Mouse (Mus musculus) CH12.LX (cell line): ENCODE results near the gene Dlk1. TPM values are rescaled to one million over a fixed set of nuclear protein-coding genes. Genes with fewer than 3 reads are reported as not detected.

Experiments used
- DNase-seq: peaks from one replicate; pipeline ENCODE4 v3.0.0-alpha.2; 2013; ENCODE audit errors: extremely low read depth
- H3K27ac ChIP-seq: 2 replicates; pipeline ENCODE4 v1.5.1; 2012; ENCODE audit warnings: low read depth, mild to moderate bottlenecking, control low read depth, moderate library complexity; ENCODE audit not compliant: insufficient read depth
- H3K27me3 ChIP-seq: replicated peaks from 2 replicates; pipeline ENCODE3; 2012; ENCODE audit warnings: inconsistent platforms
- H3K36me3 ChIP-seq, 2 experiments: replicated peaks in 1 of 2; 2 replicates each; pipeline versions ENCODE3 to v1.6.1; 2012; ENCODE audit warnings: inconsistent platforms in 1 of 2, low read length in 1 of 2, mild to moderate bottlenecking in 1 of 2, mixed read lengths in 1 of 2, moderate library complexity in 1 of 2; ENCODE audit not compliant: control insufficient read depth in 1 of 2, insufficient read depth in 1 of 2
- H3K4me1 ChIP-seq, 2 experiments: 2 replicates each; pipeline ENCODE4 v1.6.1; 2012; ENCODE audit warnings: inconsistent platforms in 1 of 2, moderate library complexity in 1 of 2; ENCODE audit not compliant: insufficient read depth in 2 of 2, control insufficient read depth in 1 of 2
- H3K4me2 ChIP-seq: 2 replicates; pipeline ENCODE4 v1.6.1; 2012; ENCODE audit warnings: low read depth, mild to moderate bottlenecking, control low read depth; ENCODE audit not compliant: poor library complexity, insufficient read depth, severe bottlenecking
- H3K4me3 ChIP-seq, 3 experiments: fragments of 150-350 bp in 1 of 3; sonication (generic) in 1 of 3; replicated peaks in 1 of 3; 2 replicates each; pipeline versions ENCODE3 to v1.5.1; 2011 to 2012; ENCODE audit warnings: low read depth in 2 of 3, low read length in 2 of 3, mild to moderate bottlenecking in 2 of 3, moderate library complexity in 2 of 3, control low read depth in 1 of 3, improper control_type of control experiment in 1 of 3, inconsistent platforms in 1 of 3, mixed read lengths in 1 of 3; ENCODE audit not compliant: poor library complexity in 1 of 3
- H3K79me2 ChIP-seq: replicated peaks from 2 replicates; pipeline ENCODE4 v1.6.1; 2012; ENCODE audit warnings: mild to moderate bottlenecking, moderate library complexity; ENCODE audit not compliant: control insufficient read depth, poor library complexity, insufficient read depth, severe bottlenecking; ENCODE audit errors: extremely low read depth
- H3K9ac ChIP-seq: 2 replicates; pipeline ENCODE4 v1.6.1; 2012; ENCODE audit warnings: low read depth, mild to moderate bottlenecking, control low read depth, moderate library complexity; ENCODE audit not compliant: insufficient read depth
- H3K9me3 ChIP-seq: replicated peaks from 2 replicates; pipeline ENCODE3; 2012; ENCODE audit warnings: low read length, inconsistent platforms, mixed read lengths
- BHLHE40 ChIP-seq: IDR thresholded peaks from 2 replicates; pipeline ENCODE4 v1.6.1; 2011; ENCODE audit warnings: mild to moderate bottlenecking, low read depth, low read length, improper control_type of control experiment
- CHD1 ChIP-seq: IDR thresholded peaks from 2 replicates; pipeline ENCODE4 v1.6.1; 2012; ENCODE audit warnings: low read depth, low read length, improper control_type of control experiment, inconsistent platforms
- ELF1 ChIP-seq: IDR thresholded peaks from 2 replicates; pipeline ENCODE4 v1.6.1; 2014; ENCODE audit warnings: low read depth, mild to moderate bottlenecking, inconsistent platforms, low read length, improper control_type of control experiment
- EP300 ChIP-seq: IDR thresholded peaks from 2 replicates; pipeline ENCODE4 v1.6.1; 2011; ENCODE audit warnings: low read length, improper control_type of control experiment
- HCFC1 ChIP-seq: IDR thresholded peaks from 2 replicates; pipeline ENCODE4 v1.6.1; 2012; ENCODE audit warnings: low read depth, mild to moderate bottlenecking, inconsistent platforms, low read length, improper control_type of control experiment
- JUN ChIP-seq: IDR thresholded peaks from 2 replicates; pipeline ENCODE4 v1.6.1; 2011; ENCODE audit warnings: low read depth, mild to moderate bottlenecking, low read length, improper control_type of control experiment, moderate library complexity; ENCODE audit not compliant: insufficient read depth
- KAT2A ChIP-seq: IDR thresholded peaks from 2 replicates; pipeline ENCODE4 v1.6.1; 2012; ENCODE audit warnings: low read length, improper control_type of control experiment, inconsistent platforms; ENCODE audit not compliant: insufficient replicate concordance
- MAFK ChIP-seq: IDR thresholded peaks from 2 replicates; pipeline ENCODE4 v1.6.1; 2011; ENCODE audit warnings: low read length, improper control_type of control experiment; ENCODE audit not compliant: insufficient replicate concordance
- MAX ChIP-seq: IDR thresholded peaks from 2 replicates; pipeline ENCODE4 v1.6.1; 2011; ENCODE audit warnings: low read length, improper control_type of control experiment
- MXI1 ChIP-seq: IDR thresholded peaks from 2 replicates; pipeline ENCODE4 v1.6.1; 2011; ENCODE audit warnings: mild to moderate bottlenecking, low read depth, low read length, improper control_type of control experiment
- PAX5 ChIP-seq: IDR thresholded peaks from 2 replicates; pipeline ENCODE4 v1.6.1; 2012; ENCODE audit warnings: low read length, inconsistent platforms, mixed read lengths
- POLR2A ChIP-seq: IDR thresholded peaks from 2 replicates; pipeline ENCODE4 v1.6.1; 2011; ENCODE audit warnings: low read depth, mild to moderate bottlenecking, improper control_type of control experiment, low read length
- RCOR1 ChIP-seq: conservative IDR thresholded peaks from 2 replicates; pipeline ENCODE4 v1.6.1; 2012; ENCODE audit warnings: low read depth, mild to moderate bottlenecking, inconsistent platforms, low read length, improper control_type of control experiment
- SIN3A ChIP-seq: IDR thresholded peaks from 2 replicates; pipeline ENCODE4 v1.6.1; 2012; ENCODE audit warnings: low read length, improper control_type of control experiment, inconsistent platforms
- SMC3 ChIP-seq: IDR thresholded peaks from 2 replicates; pipeline ENCODE4 v1.6.1; 2011; ENCODE audit warnings: low read depth, low read length, improper control_type of control experiment
- TCF12 ChIP-seq: IDR thresholded peaks from 2 replicates; pipeline ENCODE4 v1.6.1; 2014; ENCODE audit warnings: low read depth, mild to moderate bottlenecking, inconsistent platforms, low read length, improper control_type of control experiment
- UBTF ChIP-seq: IDR thresholded peaks from 2 replicates; pipeline ENCODE4 v1.6.1; 2012; ENCODE audit warnings: low read depth, mild to moderate bottlenecking, inconsistent platforms, low read length, improper control_type of control experiment, moderate library complexity
- USF1 ChIP-seq: IDR thresholded peaks from 2 replicates; pipeline ENCODE4 v1.6.1; 2014; ENCODE audit warnings: low read depth, mild to moderate bottlenecking, inconsistent platforms, low read length, improper control_type of control experiment
- ZC3H11A ChIP-seq: IDR thresholded peaks from 2 replicates; pipeline ENCODE4 v1.6.1; 2012; ENCODE audit warnings: low read depth, mild to moderate bottlenecking, inconsistent platforms, low read length, improper control_type of control experiment
- ZNF384 ChIP-seq: IDR thresholded peaks from 2 replicates; pipeline ENCODE4 v1.6.1; 2012; ENCODE audit warnings: low read depth, low read length, improper control_type of control experiment, inconsistent platforms
- dilution Hi-C: fragments of 300-500 bp; cut with MboI; formaldehyde crosslinking; loops from 2 replicates; pipeline ENCODE4 v1.14.3; 2020; ENCODE audit warnings: low sequenced_read_pairs; ENCODE audit not compliant: extremely low pct_unique_long_range_greater_than_20kb, extremely low pct_ligation_motif_present
- in situ Hi-C: fragments of 300-500 bp; cut with MboI; formaldehyde crosslinking; loops from 3 replicates; pipeline ENCODE4 v1.14.3; 2019; ENCODE audit warnings: low sequenced_read_pairs, low pct_ligation_motif_present, low pct_unique_long_range_greater_than_20kb, mixed read lengths
- polyA plus RNA-seq: library from polyadenylated mRNA; unstranded; fragments of >175 nt; gene quantifications from 2 replicates; pipeline ENCODE4 v1.2.1, GENCODE M21; 2012; ENCODE audit warnings: low read depth; ENCODE audit not compliant: insufficient read length
- total RNA-seq, 2 experiments: library from RNA; depleted of rRNA; stranded (reverse); fragments of 300-350 nt in 1 of 2; fragments of >200 nt in 1 of 2; gene quantifications; 2 replicates each; pipeline ENCODE4 v1.2.3; 2012 to 2014

The Dlk1 gene
- total and polyA plus RNA-seq, 3 experiments = not detected

DNA sequence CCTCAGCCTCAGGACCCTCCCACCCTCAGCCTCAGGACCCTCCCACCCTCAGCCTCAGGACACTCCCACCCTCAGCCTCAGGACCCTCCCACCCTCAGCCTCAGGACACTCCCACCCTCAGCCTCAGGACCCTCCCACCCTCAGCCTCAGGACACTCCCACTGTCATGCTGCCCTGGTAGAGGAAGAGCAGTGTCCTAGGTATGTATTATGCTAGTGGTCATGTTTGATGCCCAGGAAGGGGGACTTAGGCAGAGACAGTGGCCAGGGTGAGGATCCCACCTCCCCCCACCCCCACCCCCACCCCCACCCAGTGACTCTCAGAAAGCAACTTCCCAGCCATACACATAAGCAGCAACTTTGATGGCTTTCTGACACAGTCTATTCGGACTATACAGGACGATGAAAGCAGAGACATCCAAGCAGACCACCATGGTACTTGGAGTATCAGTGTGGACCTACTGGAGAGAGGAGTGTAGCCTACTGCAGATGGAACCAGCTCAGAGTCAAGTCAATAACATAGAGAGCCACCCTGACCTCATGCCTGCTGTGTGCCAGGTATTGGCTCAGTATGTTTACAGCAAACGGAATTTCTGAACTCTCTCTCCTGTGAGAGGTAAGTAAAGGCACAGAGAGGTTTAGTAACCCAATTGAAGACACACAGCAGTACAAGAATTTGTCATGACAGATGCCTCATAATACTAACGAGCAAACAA, 28.8 kb upstream of the Dlk1 start:
- no peaks in the 10 kb centered on the region for H3K4me1 ChIP-seq
- H3K4me2 ChIP-seq = no peak overlapping the region
- H3K36me3 ChIP-seq = no peaks in the 10 kb centered on the region
- in situ Hi-C loops = no loop called here
- TF ChIP-seq JUN = no peak
- peaks cover 89% of the 10 kb centered on the region for H3K9me3 ChIP-seq
- no peak overlapping the region for H3K27ac ChIP-seq
- no peak overlapping the region for H3K9ac ChIP-seq
- no peaks in the 10 kb centered on the region for H3K79me2 ChIP-seq
- H3K27me3 ChIP-seq = no peaks in the 10 kb centered on the region
- dilution Hi-C loops = no loop called here
- no peak for DNase-seq
- H3K4me3 ChIP-seq = no peak overlapping the region

DNA sequence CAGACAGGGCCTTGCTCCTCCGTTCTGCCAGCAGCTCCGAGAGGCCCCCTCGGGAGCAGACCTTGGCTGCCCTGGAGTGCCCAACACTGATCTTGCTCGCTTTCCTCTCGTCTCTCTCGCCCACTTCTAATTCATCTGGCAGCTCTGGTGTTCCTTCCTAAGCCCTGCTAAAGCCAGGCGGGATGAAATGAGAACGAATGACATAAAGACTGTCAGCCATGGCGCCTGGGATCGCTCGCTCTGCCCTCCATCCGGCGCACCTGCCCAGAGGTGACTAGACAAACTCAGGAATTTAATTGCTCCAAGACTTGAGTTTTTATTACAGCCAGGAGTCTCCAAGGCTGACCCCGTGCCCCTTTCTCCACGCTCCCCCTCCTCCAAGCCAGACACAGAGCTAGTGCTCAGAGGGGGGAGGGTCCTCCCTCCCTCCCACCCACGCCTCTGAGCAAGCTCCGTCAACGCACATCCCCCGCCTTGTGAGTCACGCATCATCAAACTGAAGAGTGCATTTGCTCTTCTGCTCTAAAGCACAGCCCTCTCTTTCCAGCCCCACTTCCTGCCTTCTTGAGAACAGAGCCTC, 27.8 kb upstream of the Dlk1 start:
- TF ChIP-seq RCOR1 (no peak), SIN3A (no peak), POLR2A (no peak), MXI1 (no peak), KAT2A (no peak), SMC3 (no peak), ZNF384 (no peak), MAX (no peak), MAFK (no peak)
- in situ Hi-C loops (no loop called here), dilution Hi-C loops (no loop called here)
- H3K27ac ChIP-seq = no peak overlapping the region
- no peak overlapping the region for H3K9ac ChIP-seq
- peaks cover 90% of the 10 kb centered on the region for H3K9me3 ChIP-seq
- H3K79me2 ChIP-seq = no peaks in the 10 kb centered on the region
- no peaks in the 10 kb centered on the region for H3K4me1 ChIP-seq
- H3K27me3 ChIP-seq = no peaks in the 10 kb centered on the region
- no peak for DNase-seq
- no peak overlapping the region for H3K4me3 ChIP-seq
- no peak overlapping the region for H3K4me2 ChIP-seq
- no peaks in the 10 kb centered on the region for H3K36me3 ChIP-seq

DNA sequence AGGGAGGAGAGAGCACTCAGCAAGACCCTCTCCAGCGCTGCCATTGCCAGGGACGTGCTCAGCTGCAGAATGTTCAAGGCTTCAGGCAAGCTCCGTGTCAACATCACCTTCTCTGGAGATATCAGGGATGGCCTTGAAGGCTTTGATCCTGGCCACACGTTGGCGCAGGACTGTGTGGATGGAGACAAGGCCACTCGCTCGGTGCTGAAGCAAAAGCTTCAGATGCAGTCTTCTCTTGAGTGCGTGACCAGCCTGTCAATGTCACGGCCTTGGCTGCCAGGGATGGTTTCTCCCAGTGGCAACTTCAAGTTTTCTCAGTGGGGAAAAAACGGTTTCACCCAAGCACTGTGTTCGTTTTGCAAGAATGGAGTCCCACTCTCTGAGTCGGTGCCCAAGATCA, 26.6 kb upstream of the Dlk1 start:
- Histone ChIP-seq H3K36me3 (no peaks in the 10 kb centered on the region), H3K27me3 (no peaks in the 10 kb centered on the region), H3K9me3 (peaks cover 82% of the 10 kb centered on the region), H3K9ac (no peak overlapping the region), H3K4me1 (no peaks in the 10 kb centered on the region), H3K4me3 (no peak overlapping the region), H3K79me2 (no peaks in the 10 kb centered on the region), H3K4me2 (no peak overlapping the region), H3K27ac (no peak overlapping the region)
- in situ Hi-C loops (no loop called here), dilution Hi-C loops (no loop called here)
- no peak for DNase-seq
- no peak for TF ChIP-seq TCF12
- TF ChIP-seq CHD1 = no peak
- TF ChIP-seq USF1 = no peak
- no peak for TF ChIP-seq ZNF384
- TF ChIP-seq EP300 = no peak
- TF ChIP-seq UBTF = no peak
- TF ChIP-seq HCFC1 = no peak
- no peak for TF ChIP-seq ZC3H11A
- TF ChIP-seq PAX5 = no peak
- TF ChIP-seq ELF1 = no peak
- TF ChIP-seq BHLHE40 = no peak
